Mouse (Mus musculus) bone marrow, adult 2 months (tissue): Measurements from ENCODE around the gene Vmn2r62.

Experiments
- CTCF ChIP-seq: fragments of 200-500 bp; IDR thresholded peaks from 2 replicates; pipeline ENCODE4 v1.5.1; 2011; ENCODE audit warnings: low read length, control low read depth; ENCODE audit not compliant: control insufficient read depth, insufficient read depth
- POLR2A ChIP-seq: fragments of 200-500 bp; IDR thresholded peaks from 2 replicates; pipeline ENCODE4 v1.6.1; 2011; ENCODE audit warnings: low read depth, mild to moderate bottlenecking, control low read depth, low read length, borderline replicate concordance; ENCODE audit not compliant: control insufficient read depth

DNA sequence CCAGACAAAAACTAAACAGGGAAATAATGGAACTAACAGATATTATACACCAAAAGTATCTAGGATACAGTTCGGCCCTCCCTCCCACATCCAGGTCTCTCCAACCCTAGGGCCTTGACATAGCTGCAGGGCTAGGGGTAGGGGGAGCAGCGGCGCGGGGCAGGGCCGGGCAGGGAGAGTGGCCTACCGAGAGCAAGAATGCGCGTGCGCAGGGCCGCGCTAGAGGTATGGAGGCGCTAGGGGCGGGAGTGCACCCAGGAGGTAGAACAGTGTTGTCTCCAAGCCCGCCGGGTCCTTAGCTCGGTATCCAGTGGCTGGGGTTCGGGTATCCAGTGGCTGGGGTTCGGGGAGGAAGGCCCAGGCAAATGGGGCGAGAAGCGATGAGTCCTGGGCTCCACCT, 43.5 kb downstream of the Vmn2r62 start:
- TF ChIP-seq POLR2A (no peak), CTCF (no peak)
